ENCODE assay signal across 25 mouse cellular contexts in genomic region chr13:34739071-34739470, GRCm38 (mm10). TPM values are rescaled to one million over a fixed set of nuclear protein-coding genes. Genes with fewer than 3 reads are reported as not detected.
"Had no signal": no experiment of that assay in that cellular context is flagged by ENCODE, and none has a peak within 500 bp of the region (broad histone marks: within the 10 kb centered on the region; RNA-seq: fewer than 3 reads in every experiment).

No protein-coding gene starts in this region.

- H3K4me3 ChIP-seq: kidney, embryonic 15.5 days; left cerebral cortex, adult 2 months; limb, embryonic 12.5 days; limb, embryonic 15.5 days had no signal

- H3K9ac ChIP-seq: kidney, embryonic 15.5 days; limb, embryonic 12.5 days; limb, embryonic 15.5 days; liver, embryonic 14.5 days had no signal

- H3K36me3 ChIP-seq: kidney, embryonic 15.5 days; limb, embryonic 12.5 days; limb, embryonic 15.5 days had no signal

- H3K27ac ChIP-seq: kidney, embryonic 15.5 days; left cerebral cortex, adult 2 months; limb, embryonic 12.5 days; limb, embryonic 15.5 days; liver, embryonic 14.5 days; stomach, postnatal 0 days had no signal

- H3K4me2 ChIP-seq: kidney, embryonic 15.5 days; limb, embryonic 12.5 days; limb, embryonic 15.5 days; midbrain, embryonic 11.5 days had no signal

- H3K9me3 ChIP-seq: kidney, embryonic 15.5 days; limb, embryonic 15.5 days had no signal

- H3K27me3 ChIP-seq: kidney, embryonic 15.5 days; limb, embryonic 12.5 days; limb, embryonic 15.5 days had no signal

- DNase-seq: kidney, adult 11 months; kidney, adult 8-10 months; kidney, postnatal 10 days; kidney, postnatal 36 days; layer of hippocampus, postnatal 36 days; left cerebral cortex, postnatal 4 days; lung, adult 18-20 months; lung, postnatal 14 days; lung, postnatal 4 days; midbrain, embryonic 14.5 days; thymus, adult 2 months; thymus, postnatal 14 days; thymus, postnatal 4 days had no signal

RNA-seq across cellular contexts. Expression of gene Fam50b, which starts 4.4 kb away (rescaled TPM):
- polyA plus RNA-seq: kidney, embryonic 15.5 days; limb, embryonic 12.5 days; limb, embryonic 15.5 days; lung, embryonic 16.5 days; midbrain, embryonic 11.5 days; midbrain, embryonic 14.5 days; midbrain, postnatal 0 days; neural tube, embryonic 11.5 days; neural tube, embryonic 14.5 days; stomach, embryonic 14.5 days; thymus, adult 2 months had no signal
